Mouse (Mus musculus) liver, adult (tissue): ENCODE results near the gene Cst3.

Experiments
- GATA4 ChIP-seq: IDR thresholded peaks from 2 replicates; pipeline ENCODE4 v1.6.1; 2014; ENCODE audit warnings: mild to moderate bottlenecking, low read length; ENCODE audit not compliant: insufficient replicate concordance

Gene Cst3

DNA sequence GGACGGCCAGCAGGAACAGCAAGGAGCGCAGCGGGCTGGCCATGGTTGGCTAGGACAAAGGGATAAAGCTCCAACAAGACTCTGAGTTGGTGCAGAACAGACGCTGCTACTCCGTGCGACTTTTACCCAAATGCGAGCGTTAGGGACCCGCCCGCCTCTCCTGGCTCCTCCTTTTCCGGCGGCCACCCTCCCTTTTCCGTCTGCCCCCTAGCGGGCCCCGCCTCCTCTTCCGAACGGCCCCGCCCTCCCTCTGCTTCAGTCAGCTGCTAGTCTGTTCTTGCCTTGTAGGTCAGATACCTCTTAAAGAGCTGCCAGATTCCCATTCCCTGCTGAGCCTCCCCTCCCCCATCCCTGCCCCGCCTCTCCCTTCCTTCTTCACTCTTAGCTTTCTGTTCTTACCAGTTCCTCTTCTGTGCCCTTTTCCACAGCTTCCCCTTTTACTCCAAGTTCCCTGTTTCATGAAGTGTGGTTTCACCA is at the start of gene Cst3:
TSS of gene Cst3 (minus strand) at position 358 of the 477 bp plus-strand sequence.
- TF ChIP-seq GATA4: peak; percentile 43; the same call in 1 of the 2 replicates

- no peak for TF ChIP-seq GATA4
These were observed 26.8 kb upstream of the Cst3 start for GRCm38 (mm10) chr2:148902286-148902685.

GRCm38 (mm10) chr2:148900305-148900704 is 24.8 kb upstream of the Cst3 start:
- TF ChIP-seq GATA4: no peak

GRCm38 (mm10) chr2:148896219-148896618 is 20.7 kb upstream of the Cst3 start:
- TF ChIP-seq GATA4: no peak

- no peak for TF ChIP-seq GATA4
These were observed 17.6 kb upstream of the Cst3 start for GRCm38 (mm10) chr2:148893107-148893506.

- TF ChIP-seq GATA4: no peak
These were observed 14.7 kb upstream of the Cst3 start for GRCm38 (mm10) chr2:148890021-148890851.

DNA sequence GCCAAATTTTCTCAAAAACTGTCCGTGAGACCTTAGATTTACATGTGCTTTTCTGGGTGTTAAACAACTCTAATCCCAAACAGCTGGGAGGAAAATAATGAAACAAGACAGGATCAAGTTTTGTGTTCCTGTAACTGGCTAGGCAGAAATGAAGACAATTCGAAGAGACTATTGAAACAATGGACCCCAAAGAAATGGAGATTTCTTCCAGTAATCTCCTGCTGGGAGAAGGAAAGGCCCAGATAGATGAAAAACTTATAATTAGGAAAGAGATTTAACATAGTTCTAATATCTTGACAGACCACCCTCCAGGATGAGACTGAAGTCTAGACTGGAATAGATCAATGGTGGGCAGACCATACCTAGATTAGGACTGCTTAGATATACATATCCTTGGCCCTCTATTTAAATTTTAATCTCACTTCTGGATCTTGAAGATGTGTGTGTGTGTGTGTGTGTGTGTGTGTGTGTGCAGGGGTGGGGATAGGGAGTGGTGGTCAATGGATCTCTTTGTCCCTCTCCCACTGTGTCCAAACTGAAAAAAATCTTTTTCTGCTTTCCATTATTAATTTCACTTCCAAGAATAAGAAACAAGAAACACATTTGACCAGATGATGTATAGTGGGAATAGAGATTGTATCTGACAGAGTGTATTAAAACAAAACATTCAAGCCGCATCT is 14.0 kb upstream of the Cst3 start:
- TF ChIP-seq GATA4: no peak

- no peak for TF ChIP-seq GATA4
These were observed 13.4 kb upstream of the Cst3 start for GRCm38 (mm10) chr2:148888872-148889271.

- no peak for TF ChIP-seq GATA4
These were observed 9.2 kb upstream of the Cst3 start for GRCm38 (mm10) chr2:148884738-148885137.

GRCm38 (mm10) chr2:148879199-148879598 is 3.7 kb upstream of the Cst3 start:
- TF ChIP-seq GATA4: no peak

DNA sequence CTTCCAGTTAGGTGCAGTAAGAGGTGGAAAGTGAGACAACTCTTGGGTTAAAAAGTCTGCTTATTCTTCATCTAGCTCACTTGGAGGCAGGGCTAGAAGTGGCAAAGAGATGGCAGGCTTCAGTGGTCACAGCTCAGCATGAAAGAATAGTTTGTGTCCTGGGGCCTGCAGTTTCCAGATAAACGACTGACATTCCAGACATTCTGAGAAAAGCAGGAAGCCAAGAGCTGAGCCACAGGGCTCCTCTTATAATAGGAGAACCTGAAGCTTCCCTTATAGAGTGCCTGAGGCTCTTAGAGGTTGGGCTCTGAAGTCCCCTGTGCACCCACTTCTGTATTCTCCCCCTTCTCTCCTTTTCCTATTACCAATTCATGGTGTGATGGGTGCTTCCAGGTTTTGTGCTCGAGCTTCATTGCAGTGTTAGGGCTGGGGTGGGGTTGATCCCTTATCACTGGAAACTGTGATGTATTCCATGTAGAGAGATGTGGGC is 3.2 kb upstream of the Cst3 start:
- no peak for TF ChIP-seq GATA4

DNA sequence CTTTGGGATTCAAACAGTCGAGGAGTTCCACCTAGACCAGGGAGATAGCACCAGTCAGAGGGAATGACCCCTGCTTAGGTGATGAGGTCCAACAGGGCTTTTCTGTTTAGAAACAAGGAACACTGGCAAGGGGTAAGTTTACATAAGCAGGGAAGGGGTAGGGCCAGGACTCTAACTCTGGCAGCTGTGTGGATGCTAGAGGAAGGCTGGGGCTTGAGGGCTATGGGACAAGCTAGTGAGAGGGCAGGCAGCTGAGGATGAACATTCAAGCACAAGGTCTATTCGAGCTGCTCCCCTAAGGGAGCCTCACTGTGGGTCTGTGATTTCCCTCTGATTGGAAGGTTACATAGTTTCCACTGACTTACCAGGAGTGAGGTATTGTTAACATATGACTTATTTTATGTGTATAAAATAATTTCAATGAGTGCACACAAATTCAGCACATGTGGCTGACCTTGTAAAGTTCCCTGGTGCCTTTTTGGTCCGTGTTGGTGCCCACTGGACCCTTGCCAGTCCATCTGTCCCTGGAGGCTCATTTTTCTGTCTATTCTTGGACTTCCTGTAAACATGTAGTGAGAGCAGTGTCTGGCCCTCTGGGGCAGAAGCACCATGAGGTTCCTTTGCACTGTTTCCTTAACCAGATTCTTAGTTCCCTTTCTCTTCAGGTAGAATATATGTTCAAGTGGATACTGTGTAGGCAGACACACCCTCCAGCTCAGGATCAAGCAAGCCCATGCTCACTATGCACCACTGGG is 1.7 kb upstream of the Cst3 start:
- no peak for TF ChIP-seq GATA4

DNA sequence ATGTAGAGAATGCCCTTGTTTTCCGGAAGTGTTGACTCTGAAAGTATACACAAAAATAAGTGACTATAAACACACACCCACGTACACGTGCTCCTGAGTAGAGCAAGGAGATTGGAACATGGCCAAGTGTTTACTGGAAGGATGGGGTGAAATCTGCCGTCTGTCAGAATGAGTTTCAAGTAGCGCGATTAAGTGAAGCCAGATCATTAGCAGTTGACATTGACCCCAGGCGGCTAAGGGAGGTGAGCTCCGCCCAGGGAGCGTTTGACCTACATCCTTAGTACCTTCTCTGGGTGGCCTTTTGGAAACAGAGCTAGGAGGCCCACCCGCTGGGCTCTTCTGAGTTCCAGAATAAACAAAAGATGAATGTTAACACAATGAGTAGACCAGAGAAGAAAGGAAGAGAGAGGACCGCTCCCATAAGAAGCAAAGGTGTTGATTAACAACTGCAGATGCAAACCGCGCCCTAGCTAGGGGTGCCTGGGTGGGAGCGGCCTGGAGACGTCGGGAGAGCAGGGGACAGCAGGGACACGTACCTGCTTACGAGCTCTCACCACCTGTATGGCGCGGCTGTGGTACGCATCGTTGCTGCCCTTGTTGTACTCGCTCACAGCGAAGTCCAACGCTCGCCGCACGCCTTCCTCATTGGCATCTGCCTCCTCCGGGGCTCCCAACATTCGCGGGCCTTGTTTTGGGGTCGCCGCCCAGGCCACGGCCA is 716 bp downstream of the Cst3 start:
- no peak for TF ChIP-seq GATA4

GRCm38 (mm10) chr2:148874224-148874616 is 1.3 kb downstream of the Cst3 start:
- TF ChIP-seq GATA4: no peak

DNA sequence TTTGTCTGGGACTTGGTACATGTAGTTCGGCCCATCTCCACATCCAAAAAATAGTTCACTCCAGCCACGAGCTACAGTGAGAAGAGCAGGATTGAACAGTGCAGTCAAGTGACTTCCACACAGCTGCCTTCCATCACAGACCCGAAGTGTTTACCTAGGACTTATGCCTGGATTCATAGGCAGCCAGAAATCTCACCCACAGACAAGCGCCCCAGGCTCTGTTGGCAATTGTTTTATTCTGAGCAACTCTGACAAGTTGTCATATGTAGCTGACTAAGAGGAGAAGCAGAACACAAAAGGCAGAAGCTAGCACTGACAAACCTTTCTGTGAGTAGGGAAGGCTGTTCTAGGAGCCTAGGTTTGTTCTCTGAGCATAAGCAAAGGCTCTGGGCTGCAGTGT is 2.6 kb downstream of the Cst3 start:
- TF ChIP-seq GATA4: no peak
